Mouse (Mus musculus): ENCODE results near the gene Abtb1. TPM values are rescaled to one million over a fixed set of nuclear protein-coding genes. Genes with fewer than 3 reads are reported as not detected.
A peak's percentile ranks its signal among the peaks of the same experiment; 100 is the strongest.

Abtb1 gene
- total RNA-seq, 2 experiments from 2014 or later: 14.4 to 17.3 TPM

DNA sequence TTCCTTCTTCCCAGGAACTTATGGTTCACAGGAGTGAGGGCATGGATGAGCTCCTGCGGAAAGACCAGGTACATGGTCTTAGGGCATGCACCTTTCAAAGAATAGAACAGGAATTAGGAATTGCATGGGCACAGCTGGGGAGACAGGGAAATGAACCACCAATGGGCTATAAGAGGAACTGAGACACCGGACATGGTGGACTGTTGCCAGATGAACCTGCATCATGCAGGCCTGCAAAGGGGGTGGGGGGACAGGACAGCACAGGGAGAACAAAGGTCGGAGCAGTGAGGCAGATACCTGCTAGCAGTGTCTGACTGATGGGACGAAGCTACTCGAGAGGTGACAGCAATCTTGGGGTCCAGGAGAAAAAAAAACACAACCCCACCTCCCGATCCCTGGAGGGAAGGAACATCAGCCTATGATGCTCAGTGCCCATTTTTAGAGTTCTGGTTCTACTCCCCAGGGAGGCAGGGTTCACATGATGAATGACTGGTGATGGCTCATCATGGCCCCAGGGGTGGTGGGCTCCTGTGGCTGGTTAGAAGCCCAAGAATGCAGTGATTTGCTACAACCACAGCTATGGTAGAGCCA lies 11.6 kb downstream of the Abtb1 start:
- DNase-seq: no peak

DNA sequence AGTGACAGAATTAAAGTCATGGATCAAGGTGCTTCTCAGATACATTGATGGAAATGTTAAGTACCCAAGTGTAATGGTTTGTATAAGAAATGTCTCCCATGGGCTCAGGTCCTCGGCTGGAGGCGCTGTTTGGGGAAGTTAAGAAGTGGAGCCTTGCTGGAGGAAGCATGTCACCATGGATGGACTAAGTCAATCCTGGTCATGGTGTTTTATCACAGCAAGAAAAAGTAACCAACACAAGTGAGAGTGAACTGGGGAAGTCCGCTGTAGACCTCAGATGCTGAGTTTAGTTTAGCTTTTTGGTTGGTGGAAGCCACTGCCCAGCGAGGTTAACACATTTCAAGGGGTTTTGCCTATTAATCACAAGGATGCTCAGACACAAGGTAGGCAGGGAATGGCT lies 12.2 kb downstream of the Abtb1 start:
- no peak for DNase-seq

DNA sequence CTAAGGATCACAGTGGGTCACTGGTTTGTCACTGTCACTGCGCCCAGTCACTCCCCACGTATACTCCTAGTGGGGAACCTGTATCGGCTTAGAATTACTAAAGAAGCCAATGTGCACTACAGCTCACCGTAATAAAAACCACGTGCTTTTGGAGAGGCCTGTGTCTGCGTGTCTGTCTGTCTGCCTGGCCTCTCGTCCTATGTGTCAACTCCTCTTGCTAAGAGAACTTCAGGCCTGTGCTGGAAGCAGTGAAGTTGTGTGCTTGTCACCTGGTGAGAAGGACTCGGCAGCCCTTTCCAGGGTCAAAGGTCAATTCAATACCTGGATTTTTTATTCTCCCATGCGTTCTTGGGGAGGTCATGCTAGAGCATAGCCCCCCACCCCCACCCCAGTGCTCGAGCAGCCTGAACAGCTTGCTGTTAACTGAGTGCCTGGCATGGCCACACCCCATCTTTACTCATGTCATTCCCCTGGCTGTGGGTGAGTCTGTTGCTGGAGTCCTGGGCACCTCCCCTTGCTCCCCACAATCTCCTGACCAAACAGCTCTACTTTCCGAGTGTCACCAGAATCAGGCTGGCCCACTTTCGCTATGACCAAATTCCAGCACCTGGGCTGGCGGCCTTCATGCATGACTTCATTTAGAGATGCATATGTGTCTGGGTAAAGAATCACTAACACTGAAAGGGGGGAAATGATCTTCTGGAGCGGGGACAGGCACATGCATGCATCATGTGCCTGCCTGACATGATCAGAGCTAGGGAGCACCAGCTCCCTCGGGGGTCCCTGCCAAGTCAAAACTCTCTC lies 13.4 kb downstream of the Abtb1 start:
- DNase-seq: no peak

DNA sequence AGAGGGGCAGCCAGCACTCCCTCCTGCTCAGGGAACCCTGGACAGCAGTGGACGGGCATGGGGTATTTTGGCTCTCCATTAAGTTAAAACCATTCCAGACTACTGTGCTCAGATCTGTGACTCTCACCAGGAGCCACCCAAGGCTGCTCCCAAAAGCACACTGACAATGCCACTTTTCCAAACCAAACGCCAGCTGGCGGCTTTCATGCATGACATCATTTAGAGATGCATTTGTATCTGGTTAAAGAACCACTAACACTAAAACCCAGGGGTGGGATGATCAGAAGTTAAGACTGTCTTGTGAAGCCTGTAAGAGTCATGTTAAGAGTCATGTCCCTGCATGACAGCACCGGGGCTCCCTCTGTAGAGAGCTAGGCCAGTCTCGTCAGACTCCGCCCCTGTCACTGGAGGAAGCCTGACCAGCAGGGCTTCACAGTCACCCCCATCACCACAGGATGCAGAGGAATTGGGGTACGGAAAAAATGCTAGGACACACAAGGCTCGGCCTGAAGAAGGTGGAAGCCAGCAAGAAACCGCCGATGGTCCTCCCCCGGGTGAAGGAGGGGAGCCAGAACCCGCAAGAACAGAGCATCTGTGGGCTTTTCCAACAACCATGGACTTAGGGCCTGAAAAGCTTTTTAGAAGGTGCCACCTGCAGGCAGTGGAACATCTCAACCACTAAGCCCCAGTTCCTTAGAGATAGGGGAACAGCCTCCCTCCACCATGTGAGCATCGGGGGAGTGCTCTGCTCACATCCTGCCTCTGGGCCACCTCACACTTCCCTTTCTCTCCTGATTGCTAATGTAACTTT lies 14.2 kb downstream of the Abtb1 start:
- DNase-seq: no peak

DNA sequence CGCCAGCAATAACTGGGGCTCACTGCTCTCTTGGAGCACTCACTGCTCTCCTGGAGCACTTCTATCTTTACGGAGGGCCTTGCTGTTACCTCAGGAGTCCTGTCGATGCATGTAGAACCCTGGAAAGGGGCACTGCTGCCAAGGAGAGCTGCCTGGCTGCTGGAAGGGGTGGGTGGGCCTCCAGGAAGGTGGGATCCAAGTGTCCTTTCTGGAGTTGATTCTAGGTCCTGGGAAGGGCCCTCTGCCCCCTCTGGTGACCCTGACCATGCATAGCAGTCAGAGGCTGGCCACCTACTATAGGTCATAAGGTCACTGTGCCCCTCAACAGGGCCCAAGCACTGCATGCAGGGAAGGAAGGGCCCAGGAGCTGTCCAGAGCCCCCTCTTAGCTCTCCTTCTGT lies 14.8 kb downstream of the Abtb1 start:
- DNase-seq: no peak

DNA sequence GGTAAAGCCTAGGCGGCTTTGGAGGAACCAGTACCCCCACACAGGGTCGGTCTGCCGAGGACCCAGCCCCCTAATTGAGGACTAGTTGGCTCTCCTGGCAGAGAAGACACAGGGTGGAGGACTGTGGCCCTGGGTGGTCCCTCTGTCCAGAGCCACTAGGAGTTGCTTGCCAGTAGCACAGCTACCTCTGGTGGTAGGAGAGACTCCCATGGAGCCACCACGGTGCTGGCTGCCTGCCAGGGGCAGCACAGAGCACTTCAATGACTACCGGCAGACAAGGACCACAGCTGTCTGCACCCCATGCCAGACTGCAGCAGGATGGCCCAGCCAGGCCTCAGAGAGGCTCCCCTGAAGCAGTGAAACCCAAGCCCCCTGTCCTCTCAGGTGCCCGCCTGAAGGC lies 15.2 kb downstream of the Abtb1 start:
- DNase-seq: peak; percentile 65

DNA sequence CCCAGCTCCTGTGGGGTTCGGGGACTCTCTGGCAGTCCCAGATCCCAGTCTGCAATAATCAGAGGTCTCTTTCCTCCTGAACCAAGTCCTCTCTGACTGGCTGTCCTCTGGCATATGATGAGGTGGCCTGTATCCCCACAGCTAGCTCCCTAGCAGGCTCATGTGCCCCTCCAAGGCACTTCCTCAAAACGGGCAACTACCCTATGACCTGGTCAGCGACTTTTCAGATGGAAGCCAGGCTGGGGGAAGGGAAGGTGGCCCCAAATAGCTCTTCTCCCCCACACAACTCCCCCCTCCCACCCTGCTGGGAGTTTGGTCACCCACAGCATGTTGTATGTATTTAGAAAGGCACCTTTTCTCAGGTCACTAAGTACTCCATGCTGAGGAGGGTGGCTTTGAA lies 15.7 kb downstream of the Abtb1 start:
- DNase-seq: no peak

DNA sequence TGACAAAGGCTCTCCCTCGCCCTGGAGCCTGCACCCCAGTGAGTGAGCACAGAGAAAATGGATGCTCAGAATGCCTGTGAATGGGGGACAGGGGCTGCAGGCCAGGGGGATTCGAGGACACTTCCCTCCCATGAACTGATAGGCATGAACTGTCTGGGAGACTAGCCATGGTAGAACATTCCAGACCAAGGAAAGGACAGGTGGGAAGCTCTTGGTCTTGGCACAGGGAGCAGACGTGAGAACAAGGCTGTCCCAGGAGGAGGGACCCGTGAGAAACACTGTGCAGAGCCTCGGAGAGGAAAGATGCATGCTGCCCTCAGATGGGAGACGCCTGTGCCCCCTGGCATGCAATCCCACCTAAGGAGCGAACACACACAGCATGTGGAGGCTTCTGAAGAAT lies 17.6 kb downstream of the Abtb1 start:
- DNase-seq: no peak

DNA sequence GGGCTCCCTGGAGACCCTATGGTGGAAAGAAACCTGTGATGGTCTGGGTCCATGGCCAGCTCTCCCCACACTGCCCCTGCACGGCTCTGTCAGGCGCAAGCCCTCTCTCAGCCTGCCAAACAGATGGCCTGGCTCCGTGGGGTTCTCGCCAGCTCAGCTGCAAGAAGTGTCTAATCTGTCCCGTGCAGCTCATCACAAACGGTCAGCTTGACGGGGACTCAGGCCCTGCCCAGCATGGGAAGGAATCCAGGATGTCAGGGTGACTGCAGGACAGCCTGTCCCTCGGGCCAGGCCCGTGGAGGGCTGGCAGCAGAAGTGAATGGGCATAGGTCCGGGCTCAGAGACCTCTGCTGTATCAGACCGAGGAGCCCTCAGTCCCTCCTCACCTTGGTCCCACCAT lies 19.9 kb downstream of the Abtb1 start:
- peak; percentile 78 for DNase-seq

DNA sequence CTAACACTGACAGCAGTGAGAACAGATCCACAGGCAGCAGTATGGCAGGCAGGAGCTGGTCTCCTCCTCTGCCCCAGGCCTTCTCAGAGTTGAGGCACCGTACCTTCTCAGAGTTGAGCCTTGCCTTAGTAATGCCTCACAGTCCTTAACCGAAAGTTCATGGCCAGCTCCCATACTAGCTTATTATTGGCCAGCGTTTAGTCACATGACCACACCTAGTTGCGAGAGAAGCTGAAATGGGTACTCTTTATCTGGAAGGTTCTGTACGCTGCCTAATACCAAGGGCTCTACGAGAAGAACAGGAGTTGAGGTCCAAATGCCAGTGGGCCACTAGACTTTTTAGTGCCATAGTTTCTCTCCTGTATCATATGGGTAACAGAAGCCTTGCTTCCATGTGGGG lies 20.5 kb downstream of the Abtb1 start:
- no peak for DNase-seq

DNA sequence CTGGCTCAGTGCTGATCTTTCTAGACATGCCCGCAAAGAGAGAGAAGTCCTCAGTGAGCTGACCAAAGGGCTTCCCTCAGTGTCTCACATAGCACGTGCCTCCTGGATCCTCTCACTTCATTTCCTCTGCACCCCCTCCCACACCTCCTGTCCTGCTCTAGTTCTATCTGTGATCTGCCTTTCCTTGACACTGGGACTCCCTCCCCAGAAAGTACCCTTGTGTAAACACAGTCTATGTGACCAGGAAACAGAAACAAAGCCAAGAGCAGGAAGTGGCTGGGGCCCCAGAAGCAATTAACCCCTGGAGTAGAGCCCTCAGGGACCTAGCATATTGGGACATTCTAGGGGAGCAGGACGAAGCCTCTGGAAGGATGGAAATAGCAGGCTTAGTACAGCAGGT lies 20.9 kb downstream of the Abtb1 start:
- DNase-seq: no peak

DNA sequence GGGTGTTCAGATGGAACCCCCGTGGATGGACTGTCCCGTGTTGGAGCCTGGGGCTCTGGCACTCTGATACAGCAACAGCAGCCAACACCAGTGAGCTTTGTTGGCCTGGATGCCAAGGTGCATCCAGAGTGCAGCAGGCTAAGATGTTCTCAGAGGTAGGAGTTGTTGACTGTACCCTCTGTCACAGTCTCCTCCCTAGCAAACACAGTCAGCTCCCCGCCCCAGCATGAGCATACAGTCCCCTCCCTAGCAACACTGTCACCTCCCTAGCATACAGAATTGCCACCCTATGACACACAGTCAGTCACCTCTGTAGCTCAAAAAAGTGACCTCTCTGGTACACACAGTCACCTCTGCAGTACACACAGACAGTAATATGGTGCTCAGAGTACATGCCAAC lies 24.9 kb downstream of the Abtb1 start:
- DNase-seq: no peak

DNA sequence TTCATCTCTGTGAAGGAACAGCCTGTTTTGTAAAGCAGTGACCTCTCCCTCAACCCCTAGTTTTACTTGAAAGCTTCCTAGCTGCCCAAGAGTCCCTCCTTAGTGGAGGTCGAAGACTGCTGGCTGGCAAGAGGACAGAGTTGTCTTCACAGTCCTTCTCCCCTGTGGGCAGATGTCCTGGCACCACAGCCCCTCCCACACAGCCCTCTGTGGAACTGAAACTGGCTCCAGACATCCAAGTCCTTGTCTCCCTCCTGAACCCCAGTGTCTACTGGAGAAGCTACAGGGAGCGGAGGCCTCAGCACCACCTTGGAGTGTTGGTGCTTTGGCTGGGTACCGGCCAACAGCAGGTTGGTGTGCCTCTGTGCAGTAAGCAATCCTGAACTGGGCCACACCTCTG lies 26.3 kb downstream of the Abtb1 start:
- no peak for DNase-seq

DNA sequence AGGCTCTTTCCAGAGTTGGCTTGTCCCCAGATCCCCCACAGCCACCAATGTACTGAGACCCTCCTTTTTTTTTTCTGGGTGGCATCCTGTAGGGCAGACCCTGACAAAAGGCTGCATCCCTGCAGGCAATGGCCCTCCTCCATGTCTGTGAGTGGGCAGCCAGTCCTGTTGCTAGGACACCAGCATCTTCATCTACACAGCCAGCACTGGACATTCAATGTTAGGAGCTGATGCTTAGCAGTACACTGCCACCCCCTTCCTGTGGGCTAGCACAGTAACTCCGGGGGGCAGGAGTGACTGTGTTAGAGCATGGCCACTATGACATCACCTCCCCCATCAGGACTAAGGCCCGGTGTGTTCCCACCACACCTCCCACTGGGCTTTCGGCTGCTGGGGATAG lies 26.7 kb downstream of the Abtb1 start:
- DNase-seq: no peak

DNA sequence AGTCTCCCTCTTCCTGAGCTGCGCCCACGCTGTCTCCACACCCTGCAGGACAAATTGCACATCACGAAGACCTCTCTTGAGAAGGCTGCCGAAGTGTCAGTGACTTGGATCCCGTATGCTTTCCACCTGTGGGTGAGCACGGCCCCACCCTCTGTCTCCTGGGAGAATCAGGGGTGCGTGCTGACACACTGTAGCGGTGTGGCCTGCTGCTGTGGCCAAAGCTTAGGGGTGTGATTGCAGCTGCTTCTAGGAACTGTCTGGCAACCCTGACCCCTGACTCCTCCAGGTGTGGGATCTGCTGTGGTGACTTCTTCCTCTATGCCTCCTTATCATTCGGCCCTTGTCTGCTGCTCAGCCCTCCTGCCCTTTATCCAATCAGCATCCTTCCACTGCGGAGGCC lies 28.0 kb downstream of the Abtb1 start:
- no peak for DNase-seq

DNA sequence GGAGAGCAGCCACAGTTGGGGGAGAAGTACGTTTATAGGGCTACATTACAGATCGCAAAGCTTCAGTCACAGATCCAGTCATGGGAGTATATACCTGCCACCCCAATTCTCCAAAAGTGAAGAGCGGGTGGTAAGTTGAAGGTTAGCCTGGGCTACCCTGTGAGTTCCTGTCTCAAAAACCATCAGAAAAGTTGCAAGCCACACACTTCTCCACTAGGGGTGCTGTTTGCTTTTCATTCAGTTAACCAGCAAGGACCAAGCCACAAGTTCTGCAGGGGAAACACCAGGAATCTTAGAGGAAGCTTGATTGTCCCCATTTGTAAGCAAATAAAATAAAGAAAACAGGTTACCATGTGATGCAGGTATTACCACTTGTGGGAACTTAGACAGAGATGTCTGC lies 28.9 kb downstream of the Abtb1 start:
- no peak for DNase-seq

DNA sequence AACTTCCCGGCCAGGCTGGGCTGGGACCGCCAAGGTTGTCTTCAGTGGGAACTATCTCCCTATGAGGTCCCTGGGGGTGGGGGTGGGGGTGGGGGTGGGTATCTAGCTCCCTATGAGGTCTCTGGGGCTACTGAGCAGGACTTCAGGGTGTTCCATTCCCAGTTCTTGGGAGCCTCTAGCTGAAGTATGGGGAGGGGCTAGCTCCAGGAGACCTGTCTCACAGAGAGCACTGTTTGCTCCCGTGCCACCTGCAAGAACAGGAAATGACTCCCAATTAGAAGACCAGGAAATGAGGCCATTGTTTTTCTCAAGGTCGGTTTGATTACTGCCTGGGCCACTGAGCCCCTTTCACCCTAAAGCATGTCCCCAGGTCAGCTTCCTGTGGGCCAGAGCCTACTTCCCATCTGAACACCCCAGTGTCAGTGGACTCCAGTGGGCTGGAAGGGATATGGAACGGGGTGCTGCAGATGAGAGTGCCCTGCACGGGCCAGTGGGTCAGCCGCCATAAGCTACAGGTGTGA lies 29.8 kb downstream of the Abtb1 start:
- DNase-seq: no peak

DNA sequence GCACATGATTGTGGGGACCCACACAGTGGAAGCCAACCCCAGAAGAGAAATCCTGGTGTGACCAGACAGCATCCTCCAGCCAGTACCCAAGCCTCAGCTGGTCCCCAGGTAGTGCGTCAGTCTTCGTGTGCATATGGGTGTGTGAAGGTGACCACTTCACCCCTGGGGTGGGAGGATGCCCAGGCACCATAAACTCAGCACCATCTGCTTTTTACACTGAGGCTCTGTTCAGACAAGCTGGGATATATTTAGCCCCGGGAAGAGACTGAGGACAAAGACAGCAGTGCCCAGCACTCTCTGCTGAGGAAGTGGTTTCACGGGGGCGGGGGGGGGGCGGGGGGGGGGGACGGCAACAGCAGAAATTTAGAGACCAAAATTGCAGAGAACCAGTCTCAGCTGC lies 30.4 kb downstream of the Abtb1 start:
- DNase-seq: no peak

DNA sequence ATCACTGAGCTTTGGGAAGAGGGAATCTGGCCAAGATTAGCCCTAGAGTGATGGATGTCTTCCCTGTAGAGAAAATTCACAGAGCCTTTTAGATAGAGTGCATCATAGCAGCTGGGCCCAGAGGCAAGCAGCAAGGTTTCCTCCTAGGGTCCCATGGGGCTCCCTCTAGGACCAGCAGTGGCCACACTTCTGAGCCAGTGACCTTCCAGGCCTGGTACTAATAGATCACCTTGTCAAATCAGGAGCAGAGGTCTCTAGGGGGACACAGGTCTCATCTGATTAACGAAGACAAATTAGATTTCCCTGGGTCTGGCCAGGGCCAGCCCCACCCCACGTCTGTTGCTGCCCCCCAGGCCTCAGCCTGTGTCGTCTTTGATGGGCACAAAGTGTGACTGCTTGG lies 31.5 kb downstream of the Abtb1 start:
- DNase-seq: no peak

DNA sequence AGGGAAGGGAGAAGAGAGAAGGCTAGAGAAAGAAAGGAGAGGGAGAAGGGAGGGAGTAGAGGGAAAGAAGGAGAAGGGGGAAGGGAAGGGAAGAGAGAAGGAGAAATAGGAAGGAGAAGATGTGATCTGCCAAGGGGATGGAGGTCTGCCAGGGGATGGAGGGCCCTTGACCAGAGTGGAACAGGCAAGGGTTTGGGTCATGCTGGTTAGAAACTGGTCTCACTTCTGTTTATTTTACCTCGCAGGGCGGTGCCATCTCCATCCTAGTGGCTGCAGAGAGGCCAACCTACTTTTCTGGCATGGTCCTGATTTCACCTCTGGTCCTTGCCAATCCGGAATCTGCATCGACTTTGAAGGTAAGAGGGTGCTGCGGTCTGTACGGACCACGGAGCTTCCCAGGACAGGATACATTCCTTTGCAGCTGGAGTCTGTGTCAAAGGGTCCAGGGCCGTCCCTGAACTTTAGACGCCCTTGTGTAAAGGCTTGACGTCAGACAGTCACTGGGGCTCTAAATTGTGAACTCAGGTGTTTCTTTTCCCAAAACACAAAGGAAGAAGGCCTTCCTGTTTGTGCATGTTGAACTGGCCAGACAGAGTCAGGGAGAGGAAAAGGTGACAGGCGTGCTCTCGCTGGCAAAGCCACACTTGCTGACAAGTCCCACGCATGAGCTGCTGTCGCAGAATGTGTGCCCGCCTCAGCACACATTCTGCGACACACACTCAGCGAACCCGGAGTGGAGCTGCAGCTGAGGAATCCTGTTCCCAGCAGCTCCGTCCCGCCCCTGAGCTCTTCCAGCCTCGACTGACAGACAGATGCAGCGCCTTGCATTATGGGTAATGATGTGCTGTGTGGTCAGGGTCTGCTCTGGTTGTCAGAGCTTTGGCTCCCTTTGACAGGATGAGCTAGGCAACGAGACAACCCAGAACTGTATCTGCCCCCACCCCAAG lies 32.4 kb downstream of the Abtb1 start:
- no peak for DNase-seq

DNA sequence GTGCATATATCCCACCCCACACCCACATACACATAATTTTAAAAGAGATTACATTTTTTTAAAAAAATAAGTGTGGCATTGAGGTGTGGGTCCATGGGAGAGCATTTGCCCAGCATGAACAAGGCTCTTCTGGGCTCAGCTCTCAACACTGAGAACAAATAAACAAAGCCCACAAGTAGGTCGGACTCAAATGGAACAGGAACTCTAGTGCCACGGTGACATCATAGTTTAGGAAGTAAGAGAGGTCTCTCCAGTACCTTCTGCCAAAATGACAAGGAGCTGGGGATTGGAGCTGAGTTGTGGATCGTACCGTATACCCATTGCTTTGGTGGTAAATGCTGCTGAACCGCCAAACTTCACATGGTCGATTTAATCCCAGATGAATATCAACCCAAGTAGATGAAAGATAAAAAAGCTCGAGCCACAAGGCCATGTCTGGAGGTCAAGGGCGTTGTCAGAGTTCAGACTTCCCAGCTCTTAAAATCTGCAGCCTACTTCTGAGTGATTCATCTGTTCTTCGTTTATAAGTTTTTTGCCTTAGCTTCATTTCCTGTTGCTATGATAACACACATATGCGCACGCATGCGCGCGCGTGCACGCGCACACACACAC lies 36.7 kb downstream of the Abtb1 start:
- no peak for DNase-seq
